Mouse (Mus musculus): ENCODE data around the gene Plekhm2.

Gene Plekhm2

DNA sequence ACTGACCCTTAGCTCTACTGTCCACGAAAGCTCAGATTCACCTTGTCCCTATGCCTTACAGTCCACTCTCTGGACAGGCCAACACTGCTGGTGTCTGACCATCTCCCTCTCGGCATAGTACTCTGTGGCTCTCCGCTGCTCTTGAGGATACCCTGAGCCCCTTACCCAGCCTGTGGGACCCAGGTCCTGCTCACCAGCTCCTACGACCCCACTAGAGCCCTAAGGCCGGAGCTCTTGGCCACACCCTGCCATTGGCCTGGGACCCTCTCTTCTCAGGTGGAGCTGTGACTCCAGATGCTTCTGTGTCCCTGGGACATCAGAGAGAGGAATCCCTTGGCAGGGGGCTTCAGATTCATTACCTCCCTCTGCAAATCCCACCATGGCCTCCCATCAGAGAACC is 59.3 kb downstream of the Plekhm2 start:
- DNase-seq (ENCODE audit: low spot score in 2 of 2) = no peak

DNA sequence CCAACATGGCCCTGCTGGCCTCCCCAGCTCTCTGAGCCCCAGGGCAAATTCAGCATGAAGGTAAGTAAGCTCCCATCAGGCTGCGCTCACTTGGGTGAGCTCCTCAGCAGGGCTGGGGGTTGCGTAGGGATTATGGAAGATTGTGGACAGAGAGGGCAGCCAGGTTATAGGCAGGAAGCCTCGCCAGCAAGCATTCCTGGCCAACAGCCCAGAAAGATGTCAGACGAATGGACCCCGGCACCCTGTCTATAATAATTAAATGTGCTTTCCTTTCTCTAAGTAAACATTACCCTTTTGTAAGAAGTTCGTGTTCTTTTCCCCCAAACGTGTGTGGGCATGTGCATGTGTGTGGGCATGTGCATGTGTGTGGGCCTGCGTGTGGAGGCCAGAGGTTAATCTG is 60.2 kb downstream of the Plekhm2 start:
- no peak for DNase-seq (ENCODE audit: low spot score in 2 of 2)

DNA sequence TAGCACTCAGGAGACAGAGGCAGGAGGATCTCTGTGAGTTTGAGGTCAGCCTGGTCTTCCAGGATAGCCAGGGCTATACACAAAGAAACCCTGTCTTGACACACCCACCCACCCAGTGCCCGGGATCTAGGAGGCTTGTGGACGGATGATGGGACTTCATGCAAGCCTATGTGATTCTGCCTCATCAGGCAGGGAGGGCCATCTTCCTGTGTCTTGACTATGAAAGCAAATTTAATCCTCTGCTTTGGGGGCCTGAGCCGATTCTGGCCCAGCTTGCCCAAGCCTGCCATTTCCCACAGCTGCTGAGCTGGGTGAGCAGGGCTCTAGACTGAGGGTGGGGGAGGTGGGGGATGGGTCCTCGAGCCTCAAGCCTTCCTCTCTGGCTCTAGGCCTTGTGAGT is 60.8 kb downstream of the Plekhm2 start:
- DNase-seq (ENCODE audit: low spot score in 2 of 2) = no peak

DNA sequence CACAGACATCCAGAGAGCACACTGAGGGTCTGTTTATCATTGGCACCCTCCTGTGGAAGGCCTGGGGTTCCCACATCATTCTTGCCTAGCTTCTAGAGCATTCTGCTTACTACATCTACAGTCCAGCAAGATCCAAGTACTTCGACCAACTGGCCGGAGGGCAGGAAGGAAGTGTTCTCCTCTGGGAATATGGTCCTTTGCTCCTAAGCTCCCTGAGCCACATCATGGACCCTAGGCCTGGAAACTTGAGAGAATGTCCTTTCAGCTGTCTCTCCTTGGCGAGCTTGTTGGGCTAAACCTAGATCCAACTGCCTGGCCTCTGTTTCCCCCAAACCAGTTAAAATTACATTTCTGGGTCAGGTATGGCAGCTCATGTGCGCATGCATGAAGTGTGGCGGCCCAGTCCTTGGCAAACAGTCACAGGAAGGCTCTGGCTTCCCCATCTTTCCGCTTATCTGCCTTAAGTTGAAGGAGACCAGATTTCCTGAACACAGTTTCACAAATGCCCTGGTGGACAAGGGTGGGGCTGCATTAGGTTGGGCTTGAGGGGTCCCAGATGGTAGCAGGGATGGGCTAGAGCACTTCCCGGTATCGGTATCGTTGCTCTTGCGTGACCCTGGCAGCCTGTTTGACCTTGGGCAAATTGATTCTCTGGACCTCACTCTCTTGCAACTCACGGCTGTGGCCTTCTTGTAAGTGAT is 62.0 kb downstream of the Plekhm2 start:
- DNase-seq (ENCODE audit: low spot score in 2 of 2) = no peak

DNA sequence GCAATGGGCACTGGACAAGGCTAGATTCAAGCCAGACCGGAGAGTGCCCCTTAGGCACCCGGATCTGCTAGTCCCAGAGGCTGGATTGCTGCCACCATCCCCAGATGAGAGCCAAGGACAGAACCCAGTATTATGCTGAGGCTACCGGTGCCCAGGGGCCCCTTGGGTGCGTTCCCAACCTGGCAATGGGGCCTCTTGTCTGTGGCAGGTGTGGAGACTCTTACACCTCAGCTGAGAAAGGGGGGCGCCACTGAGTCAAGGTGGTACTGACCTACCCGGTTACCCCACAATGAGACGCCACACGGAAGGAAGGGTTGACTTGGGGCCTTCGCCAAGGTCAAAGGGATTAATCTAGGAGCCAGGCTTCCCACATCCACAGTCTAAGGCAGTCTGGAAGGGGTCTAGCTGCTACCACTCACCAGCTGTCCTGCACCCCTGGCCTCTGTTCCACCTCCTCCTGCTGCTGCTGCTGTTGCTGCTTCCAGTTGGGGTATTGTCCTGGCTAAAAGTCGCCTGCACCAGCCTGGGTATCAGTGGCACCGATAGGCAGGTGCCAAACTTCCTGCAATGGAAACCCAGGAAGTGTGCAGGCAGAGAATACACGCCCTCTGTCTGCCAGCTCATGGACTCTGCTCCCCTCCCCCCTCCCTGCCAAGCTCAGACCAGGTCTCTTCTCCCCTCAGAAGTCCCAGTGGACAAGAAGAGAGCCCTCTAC is 63.4 kb downstream of the Plekhm2 start:
- no peak for DNase-seq (ENCODE audit: low spot score in 2 of 2)

DNA sequence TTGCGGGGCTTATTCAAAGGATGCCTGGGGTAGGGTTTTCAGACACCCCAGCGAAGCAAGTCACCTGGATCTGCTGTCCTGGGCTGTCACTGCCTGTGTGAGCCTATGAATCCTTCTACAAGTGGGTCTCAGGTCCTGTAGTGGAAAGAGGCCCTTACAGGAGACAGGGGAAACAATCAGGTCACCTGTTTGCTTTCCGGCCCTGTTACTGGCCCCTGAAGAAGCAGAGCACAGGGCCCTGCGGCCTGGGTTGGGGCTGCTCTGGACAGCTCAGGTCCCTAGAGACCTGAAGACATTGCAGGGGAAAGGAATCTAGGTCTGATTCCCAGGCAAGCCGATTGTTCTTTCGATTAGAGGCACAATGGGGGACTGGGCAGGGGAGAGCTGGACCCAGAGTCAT is 64.3 kb downstream of the Plekhm2 start:
- no peak for DNase-seq (ENCODE audit: low spot score in 2 of 2)

DNA sequence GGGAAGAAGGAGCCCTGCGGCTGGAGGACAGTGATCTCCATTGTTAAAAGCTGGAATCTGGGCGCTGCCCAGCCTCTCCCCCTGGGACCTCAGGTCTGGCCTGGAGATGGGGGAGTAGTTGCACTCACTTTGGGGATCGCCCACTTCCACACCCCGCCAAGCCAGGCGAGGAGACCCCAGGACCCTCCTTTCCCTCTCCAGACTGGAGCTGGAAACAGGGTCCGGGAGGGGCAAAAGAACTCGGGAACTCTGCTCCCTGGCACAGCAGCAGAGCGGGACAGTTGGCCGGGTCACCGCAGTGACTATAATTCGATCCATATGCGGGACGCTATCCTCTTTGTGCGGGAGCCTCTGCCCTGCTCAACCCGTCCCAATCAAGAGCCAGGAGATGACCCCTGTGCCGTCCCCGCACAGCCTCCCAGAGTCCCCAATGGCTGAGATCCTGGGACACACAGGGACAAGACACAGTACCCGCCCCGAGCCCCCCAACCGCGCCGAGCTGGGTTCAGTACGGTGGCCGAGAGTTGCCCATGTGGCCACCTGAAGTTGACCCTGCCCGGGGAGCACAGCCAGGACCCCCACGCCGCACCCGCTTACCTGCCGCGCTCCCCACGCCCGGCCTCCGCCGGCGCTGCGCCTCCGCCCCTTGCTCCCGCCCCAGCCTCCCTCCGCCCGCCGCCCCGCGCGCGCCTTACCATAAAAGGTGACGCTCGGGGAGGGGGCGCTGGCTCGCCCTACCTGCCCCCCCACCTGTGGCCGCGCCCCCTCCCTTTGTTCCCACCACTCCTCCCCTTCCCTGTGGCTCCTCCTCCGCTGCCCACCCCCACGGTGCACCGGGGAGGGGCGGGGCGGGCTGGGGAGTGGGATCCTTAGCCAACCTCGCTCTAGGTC is 65.2 kb downstream of the Plekhm2 start:
- no peak for DNase-seq (ENCODE audit: low spot score in 2 of 2)

DNA sequence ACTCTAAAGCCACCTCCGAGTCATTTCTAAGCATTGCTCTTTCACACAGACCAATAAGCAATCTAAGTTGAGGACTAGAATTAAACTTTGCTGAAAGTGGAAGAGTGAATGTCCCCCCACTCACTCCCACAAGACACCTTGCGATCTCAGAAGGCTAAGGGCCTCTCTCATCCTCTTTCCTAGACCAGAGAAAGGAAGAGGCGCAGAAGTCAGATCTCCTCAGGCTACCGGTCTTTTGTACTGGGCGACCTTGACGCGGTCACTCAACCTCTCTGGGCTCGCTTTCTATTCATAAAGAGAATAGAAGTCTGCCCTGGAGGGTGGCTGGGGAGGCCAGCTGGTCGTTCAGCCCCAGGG is 65.8 kb downstream of the Plekhm2 start:
- DNase-seq (ENCODE audit: low spot score in 2 of 2) = no peak

DNA sequence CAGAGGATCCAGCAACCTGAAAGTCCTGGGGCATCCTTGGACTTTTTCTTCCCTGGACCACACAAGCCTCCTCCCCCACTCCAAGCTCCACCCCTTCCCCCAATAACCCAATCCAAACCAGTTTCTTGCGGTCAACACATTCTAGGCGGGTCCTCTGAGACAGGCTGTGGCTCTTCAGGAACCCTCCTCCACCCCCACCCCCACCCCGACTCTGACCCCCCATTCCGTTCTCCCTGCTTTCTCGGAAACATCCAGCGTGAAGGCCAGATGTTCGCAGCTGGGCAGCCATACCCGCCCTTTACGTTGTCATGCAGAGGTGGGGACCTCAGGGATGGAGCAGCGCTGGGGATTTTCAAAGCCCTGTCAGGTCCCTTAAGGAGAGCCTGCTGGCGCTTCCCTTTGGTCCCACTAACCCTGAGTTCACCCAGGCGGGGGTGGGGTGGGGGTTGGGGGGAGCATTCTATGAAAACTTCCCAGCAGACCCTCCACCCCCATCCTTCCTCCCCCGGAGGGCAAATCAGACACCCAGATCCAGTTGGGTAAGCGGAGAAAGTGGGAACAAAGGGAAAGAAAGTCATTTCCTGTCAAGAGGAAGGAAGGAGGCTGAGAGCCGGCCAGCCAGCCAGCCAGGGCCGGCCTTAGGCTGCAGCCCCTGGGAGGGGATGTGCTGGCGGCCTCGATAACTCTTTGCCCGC is 66.4 kb downstream of the Plekhm2 start:
- no peak for DNase-seq (ENCODE audit: low spot score in 2 of 2)

DNA sequence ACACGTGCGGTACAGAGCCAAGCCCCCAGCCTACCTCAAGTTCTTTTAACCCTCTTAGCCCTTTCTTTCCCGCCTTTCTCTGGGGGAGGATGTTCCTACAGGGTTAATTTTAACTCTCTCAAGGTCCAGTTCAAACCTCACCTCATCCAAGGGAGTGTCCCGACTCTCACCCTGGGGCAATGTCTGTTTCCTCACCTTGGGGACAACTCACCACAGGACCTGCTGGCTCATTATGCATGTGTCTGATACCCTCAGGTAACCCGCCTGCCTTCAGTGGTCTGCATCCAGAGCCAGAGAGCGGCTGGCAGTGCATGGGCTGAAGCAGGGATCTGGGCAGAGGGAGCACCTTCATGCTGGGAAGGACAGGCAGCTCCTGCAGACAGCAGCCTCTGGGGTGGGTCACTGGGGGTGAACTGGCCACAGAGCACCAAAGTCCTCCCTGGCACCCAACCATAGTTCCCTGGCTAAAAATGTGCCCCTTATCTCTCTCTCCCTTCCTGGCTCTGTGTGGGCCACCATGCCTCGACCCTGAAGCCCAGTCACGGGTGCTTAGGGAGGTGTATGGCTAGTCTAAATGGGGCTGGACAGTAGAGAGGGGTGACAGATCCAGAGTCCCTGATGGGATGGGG is 67.9 kb downstream of the Plekhm2 start:
- no peak for DNase-seq (ENCODE audit: low spot score in 2 of 2)

DNA sequence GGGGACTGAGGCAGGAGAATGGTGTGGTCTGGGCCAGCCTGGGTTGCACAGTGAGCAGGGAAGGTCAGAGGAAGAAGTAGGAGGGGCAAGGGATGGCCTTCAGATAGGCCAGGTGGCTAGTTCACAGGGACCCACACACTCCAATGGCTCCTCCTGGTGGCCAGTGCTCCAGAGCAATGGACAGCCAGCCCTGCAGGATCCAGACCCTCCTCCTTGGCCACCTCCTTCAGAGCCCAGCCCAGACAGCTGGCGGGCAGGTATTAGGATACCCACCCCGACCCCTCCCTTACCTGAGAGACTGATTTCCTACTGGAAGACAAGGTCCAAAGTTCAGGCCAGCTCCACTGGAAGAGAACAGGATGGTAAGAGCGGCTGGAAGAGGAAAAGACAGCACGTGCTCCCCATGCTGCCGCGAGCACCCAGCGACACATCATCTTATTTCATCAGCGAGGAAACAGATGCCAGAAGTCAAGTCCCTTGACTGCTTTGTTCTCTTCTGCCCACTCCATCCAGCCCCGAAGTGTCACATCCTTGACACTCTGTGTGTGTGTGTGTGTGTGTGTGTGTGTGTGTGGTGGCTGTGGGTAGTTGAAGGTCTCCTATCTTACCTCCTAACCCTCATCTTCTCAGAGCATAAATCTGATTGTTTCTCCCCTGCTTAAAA is 69.0 kb downstream of the Plekhm2 start:
- no peak for DNase-seq (ENCODE audit: low spot score in 2 of 2)

DNA sequence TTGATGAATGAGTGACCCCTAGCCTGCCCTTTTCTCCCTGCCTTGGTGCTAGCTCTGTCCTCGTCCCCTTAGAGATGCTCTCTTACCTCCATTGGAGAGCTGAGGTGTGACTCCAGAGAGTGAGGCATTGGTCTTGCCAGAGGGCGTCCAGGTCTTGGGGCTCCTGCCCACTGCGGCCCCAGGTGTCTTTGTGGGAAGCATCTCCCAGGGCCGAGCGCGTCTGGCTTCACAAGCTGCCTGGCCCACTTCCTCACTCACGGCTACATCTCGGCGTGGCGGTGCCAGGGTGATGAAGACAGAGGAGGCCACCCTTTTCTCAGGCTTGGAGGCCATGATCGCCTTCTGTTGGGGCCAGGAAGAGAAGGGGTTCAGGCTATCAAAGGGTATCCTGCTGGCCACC is 69.6 kb downstream of the Plekhm2 start:
- DNase-seq (ENCODE audit: low spot score in 2 of 2) = no peak

DNA sequence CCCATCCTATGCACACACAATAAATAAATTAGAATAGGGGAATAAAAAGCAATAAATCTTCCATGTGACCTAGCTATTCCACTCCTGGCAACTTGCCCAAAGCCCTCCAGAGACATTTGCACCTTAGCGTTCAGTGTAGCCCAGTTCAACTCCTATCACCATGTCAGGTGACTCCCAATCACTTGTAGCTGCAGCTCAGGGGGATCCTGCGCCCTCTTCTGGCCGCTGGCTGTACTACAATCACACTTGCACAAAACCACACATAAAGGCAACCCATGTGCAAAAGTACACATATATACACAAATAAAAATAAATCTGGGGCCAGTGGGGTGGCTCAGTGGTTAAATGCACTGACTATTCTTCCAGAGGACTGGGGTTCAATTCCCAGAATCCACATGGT is 73.2 kb downstream of the Plekhm2 start:
- peak; percentile 28 to 46 for DNase-seq (ENCODE audit: low spot score in 2 of 2)

DNA sequence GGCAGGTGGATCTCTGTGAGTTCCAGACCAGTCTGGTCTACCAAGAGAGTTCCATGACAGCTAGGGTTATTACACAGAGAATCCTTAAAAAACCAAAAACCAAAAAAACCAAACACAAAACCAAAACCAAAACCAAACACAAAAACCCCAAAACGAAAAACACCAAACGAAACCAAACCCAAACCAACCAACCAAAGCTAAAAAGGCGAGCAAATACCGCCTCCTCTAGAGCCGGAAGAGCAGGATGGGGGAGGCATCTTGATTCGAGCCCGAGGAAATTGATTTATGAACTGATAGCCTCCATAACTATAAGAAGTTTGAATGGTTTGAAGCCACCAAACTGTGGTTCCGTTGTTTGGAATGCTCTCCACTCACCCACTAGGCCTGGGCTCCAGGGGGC is 80.8 kb downstream of the Plekhm2 start:
- DNase-seq (ENCODE audit: low spot score in 2 of 2) = no peak

DNA sequence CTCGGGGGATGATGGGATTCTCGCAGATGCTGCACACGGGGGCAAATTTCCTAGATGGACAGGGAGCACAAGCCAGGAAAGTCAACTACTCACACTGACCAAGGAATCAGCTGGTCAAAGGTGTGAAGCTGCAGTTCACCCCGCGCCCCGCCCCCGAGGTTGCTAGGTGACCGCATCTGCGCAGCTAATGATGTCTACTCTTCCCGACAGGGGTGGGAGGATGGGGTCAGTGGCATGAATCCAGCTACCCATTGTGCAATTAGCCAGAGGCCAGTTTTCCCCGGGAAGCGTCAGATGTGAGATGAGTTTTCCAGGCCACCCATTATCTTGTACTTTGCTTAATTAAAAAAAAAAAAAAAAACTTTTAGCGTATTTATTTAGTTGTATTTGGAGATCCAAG is 83.6 kb downstream of the Plekhm2 start:
- DNase-seq (ENCODE audit: low spot score in 2 of 2) = no peak

DNA sequence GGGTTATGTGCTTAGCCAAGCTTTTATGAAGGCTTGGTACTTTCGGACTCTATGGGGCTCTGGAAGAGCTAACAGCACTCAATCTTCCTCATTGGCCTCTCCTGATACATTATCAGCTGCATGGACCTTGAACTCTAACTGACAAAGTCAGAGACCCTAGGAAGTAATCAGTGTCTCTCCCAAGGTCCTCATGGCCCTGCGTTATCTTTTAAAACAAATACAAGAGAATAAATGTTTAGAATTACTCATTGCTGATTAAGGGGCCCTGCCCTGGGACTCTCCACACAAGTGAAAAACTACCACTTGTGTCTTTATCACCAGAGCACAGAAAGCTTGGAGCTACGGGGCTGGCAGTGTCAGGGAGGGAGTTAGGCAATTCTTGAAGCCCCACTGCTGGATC is 85.9 kb downstream of the Plekhm2 start:
- no peak for DNase-seq (ENCODE audit: low spot score in 2 of 2)

DNA sequence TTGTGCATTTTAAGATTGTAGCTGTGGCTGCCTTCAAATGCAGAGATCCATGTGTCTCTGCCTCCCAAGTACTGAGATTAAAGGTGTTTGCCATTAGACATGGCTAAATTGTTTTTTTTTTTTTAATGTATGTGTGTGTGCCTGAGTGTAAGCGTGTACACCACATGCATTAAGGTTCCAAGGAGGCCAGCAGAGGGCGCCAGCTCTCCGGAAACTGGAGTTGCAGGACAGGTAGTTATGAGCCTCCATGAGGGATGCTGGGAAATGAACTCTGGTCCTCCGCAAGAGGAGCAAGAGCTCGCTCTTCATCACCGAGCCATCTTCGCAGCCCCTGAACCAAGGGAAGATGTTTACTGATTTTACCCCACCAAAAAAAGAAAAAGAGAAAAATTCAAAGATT is 87.8 kb downstream of the Plekhm2 start:
- no peak for DNase-seq (ENCODE audit: low spot score in 2 of 2)

DNA sequence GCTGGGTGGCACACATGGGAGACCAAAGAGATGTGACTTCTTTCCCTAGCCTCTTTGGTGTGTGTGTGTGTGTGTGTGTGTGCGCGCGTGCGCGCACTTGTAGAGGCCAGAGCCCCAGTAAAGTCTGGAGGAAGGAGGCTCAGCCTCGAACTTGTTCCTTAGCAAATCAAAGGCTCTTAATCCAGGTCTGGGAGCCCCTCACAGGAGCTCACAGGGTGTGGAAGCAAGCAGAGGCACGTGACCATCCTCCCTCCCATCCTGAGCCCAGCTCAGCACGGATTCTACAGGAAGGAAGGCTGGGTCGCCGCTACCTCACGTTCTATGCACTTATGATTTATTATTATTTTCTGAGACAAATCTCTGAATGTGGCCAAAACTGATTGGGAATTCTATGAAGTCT is 88.3 kb downstream of the Plekhm2 start:
- no peak for DNase-seq (ENCODE audit: low spot score in 2 of 2)
